Mouse (Mus musculus) layer of hippocampus, adult 11-12 months (tissue): ENCODE data around the gene Ccsap.

Experiments used
- DNase-seq: peaks from one replicate; pipeline ENCODE4 v3.0.0; 2022; ENCODE audit warnings: low spot score

The Ccsap gene

DNA sequence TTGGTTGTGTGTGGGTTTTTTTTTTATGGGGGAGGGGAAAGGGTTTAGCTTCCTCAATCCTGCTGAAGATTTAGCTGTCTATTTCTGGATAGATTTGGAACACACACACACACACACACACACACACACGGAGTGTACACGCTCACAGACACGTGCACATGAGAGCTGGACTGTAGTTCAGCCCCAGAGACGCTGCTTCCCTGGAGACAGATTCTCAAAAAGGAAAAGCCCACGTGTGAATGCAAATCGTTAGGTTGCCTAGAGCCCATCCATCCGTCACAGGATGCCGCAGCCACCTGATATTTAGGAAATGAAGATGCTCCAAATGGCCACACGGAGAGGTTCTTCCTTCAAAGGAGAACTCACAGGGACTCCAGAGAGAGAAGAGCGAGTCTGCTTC lies 20.3 kb upstream of the Ccsap start:
- peak; percentile 68 for DNase-seq

DNA sequence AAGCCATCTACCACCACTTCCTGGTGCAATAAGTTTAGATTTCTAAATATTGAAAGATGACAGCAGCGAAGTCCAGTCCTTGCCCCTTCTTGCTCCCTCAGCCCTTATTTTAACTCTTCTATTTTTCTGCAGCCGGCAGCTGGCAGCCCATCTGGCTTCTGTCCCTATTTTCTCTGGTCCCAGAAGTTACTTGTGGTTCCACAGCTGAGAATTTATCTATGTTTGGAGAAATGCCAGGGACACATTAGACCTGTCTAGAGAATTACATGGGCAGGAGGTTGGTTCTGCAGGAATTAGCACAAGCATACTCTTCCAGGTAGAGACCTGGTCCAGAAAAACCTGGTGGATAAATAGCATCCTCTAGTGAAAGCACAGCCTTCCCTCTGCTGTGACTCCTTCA lies 17.9 kb upstream of the Ccsap start:
- DNase-seq, result no peak

DNA sequence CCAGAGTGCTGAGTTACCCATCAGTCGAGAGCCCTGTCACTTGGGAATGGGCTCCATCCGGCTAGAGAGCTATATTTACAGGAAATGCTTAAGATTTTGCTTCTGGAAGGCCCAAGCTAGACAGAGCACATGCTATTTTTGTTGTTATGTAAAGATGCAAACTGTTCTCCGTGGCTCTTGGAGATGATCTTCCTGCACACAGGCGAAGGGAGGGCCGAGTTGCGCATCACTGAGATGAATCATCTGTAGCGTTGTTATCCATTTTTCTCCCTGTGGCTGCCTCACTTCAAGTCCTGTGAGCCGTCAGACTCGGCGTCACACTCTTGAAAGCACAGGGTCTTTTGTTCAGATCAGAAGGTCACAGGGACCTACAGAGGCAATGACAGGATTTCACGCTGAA lies 14.3 kb upstream of the Ccsap start:
- DNase-seq, result peak; percentile 36

DNA sequence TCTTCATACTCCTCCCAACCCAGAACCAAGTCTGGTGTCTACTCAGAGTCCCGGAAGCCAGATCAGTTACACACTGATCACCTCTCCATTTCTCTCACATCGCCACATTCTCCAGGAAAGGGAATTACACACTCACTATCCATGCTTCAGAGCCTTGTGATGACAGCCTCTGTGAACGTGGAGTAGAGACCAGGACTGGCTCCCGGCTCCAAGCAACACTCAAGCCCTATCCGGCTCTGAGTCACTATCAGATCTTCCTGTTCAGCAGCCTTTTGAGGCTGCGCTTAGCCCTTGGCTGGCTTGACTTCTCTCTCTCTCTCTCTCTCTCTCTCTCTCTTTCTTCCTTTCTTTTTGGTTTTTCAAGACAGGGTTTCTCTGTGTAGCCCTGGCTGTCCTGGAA lies 13.4 kb upstream of the Ccsap start:
- DNase-seq, result no peak

DNA sequence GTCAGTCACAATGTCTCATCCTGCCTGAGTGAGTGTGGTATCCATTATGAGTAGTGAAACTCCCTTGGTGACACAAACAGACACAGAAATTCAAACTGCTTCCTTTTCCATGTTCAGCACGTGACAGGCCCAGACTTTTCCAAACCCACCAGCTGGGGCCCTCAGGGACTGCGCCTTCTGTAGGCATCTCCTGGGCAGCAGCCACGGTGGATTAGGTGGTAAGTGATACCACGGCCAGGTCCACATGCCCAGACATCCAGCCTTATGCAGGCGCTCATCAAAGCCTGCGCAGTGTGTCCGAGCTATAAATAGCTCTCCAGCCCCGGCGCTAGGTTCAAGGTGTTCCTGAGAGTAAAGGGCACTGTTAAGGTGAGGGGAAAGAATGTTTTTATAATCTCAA lies 12.0 kb upstream of the Ccsap start:
- no peak for DNase-seq

DNA sequence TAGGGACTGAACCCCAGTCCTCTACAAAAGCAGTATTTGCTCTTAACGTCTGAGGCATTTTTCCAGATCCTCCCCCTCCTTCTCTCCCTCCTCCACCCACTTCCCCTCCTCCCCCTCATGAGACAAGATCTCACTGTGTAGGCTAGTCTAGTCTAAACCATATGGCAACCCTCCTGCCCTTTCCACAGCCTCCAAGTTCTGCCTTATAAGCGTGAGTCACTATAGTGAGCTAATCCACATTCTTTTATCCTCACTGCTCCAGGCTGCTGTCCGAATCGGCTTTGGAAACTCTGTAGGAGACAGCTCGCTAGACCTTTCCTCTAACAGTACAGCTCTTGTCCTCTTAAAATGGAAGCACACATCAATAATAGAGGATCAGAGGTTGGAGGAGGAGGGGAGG lies 7.0 kb upstream of the Ccsap start:
- DNase-seq, result no peak

DNA sequence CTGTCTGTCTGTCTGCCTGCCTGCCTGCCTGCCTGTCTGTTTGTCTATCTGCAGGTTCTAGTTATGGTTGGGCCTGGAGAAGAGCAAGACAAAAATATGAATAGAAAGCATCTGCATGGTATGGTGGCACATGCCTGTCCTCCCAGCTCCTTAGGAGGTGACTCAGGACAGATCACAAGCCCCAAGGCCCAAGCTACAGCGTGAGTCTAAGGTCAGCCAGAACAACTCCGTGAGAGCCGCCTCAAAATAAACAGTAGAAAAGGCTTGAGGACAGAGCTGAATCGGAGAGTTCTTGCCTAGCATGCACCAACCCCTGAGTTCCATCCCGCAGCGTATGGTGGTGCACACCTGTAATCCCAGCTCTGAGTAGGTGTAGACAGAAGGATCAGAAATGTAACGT lies 5.8 kb upstream of the Ccsap start:
- DNase-seq, result no peak

DNA sequence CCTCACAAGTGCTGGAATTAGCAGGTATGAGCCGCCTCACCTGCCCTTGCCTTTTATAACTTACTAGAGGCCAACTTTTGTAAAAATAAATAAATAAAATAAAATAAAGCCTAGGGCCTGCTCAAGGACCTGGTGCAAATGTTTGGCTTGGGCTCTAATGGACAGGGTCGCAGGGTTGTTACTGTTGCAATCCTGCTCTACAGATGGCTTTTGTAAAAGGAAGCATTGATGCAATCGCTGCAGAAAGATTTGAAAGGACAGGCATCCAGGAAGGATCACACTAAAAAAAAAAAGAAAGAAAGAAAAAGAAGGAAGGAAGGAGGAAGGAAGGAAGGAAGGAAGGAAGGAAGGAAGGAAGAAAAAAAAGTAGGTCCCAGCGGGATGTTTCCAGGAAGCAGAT lies 377 bp upstream of the Ccsap start:
- DNase-seq, result no peak

DNA sequence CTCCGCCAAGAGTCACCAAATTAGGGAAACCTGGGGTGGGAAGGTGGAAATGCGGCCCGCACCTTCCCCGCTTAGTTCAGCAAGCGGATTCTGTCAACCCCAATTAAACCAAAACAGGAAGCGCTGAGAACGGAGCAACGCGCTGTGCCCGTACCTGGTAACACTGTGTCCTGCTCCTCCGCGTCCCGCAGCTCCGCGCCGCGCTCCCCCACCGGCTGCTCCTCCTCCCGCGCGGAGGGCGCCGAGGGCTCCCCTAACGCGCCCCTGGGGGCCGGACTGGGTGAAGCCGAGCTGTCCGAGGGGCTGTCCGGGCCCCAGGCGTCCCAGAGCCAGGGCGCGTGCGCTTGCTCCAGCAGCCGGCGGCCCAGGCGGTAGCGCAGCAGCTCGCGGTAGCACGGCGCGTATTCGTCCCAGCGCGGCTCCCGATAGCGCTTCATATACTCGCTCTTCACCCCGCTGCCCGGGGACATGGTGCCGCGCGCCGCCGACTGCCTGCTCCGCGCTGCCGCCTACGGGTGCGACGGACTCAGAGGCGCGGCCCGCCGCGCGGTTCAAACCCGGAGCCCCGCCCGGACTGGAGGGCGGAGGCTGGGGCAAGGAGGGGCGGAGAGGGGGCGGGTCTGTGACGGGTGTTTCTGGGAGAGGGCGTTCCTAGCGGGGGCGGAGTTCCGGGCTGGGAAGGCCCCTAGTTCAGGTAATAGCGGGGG lies 915 bp downstream of the Ccsap start:
- peak; percentile 91 for DNase-seq

DNA sequence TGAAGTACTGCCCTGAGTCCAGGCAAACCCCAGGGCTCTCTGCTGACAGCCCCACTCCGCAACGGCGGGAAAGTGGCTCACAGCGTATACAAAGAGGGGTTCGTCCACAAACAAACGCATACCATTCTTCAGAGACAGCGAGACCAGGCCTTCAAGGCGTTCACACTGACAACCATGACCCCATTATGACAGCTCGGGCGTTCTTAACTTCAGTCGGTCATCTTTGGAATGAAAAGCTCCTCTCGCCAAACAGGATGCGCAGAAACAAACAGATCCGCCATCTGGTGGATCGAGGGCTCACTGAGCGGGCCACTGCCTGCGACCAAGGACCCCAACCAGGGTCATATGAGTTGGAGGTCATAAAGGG lies 1.5 kb downstream of the Ccsap start:
- DNase-seq, result no peak

DNA sequence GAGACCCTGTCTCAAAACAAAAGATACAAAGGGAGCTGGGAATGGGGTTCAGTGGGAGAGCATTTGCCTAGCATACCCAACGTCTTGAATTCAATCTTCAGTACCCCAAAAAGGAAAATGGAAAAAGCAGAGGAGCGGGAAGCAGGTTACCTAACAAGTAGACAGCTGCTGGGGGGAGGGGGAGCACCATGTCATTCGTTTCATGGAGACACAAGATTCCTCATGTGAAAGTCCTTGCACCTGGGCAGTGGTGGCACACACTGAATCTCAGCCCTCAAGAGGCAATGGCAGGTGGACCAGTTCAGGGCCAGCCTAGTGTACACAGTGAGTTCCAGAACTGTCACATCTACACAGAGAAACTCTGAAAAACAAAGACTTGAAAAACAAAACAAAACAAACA lies 2.6 kb downstream of the Ccsap start:
- no peak for DNase-seq

DNA sequence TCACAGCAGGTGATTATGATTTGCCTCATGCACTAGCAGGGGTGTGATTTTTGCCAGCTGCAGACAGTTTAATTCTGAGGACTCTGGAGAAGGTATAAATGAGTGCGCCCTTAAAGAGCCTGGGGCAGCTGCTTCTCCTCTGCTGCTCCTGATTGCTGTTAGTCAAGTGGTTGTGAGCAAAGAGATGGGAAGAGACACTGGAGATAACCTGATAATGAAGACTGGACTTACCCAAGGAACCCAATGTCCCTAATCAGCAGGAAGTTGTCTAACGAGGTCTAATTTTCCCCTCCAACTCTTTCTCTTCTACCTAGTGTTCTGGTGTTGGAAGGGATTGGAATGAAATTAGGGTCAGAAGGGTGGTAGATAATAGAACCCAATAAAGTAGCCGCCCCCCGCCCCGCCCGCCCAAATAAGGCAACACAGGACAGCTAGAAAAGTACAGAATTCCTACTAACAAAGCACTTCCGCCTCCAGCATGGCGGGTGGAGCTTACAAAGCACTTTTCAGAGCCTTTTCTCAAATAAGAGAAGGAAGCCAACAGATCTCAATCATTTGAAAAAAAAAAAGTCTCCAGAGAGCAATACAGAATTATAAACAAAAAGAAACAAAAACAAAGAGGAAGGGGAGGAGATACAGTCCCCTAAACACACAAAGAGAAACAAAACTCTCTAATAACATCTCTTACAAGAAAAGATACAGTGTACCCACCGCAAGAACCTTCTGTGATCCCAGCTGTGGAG lies 5.1 kb downstream of the Ccsap start:
- DNase-seq, result no peak

DNA sequence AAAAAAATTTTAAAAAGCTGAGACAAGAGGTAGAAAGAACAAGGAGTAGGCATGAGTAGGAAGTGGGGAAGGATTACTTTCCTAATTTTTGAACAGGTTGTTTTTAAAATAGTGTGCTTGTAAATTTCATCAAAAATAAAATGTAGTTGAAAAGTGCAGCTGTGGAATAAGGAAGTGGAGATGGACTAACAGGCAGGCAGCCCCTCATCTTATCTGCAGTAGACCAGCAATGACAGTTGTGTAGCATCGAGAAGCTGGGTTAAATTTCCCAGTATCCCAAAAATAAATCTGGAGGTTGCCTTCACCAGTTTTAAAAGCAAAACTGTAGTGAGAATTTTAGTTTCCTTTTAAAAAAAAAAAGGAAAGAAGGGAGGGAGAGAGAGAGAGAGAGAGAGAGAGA lies 5.8 kb downstream of the Ccsap start:
- DNase-seq, result no peak

DNA sequence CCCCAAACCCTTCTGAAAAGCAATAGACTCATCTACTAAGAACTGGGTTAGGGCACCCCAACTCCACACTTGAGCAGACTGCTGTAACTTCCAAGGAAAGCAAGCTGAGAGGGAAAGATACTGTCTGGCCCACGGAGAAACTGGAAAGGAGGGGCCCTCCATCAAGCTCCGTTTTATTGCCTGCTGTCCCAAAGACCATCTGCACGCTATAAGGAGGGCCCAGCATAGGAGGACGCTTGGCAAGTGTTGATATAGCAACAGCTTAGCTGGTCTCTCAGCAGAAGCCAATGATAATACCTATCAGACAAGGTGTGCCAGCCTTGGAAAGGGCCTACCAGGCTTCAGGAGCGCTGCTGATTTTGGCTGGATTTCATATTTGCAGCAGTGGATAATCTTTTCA lies 8.4 kb downstream of the Ccsap start:
- DNase-seq, result no peak

DNA sequence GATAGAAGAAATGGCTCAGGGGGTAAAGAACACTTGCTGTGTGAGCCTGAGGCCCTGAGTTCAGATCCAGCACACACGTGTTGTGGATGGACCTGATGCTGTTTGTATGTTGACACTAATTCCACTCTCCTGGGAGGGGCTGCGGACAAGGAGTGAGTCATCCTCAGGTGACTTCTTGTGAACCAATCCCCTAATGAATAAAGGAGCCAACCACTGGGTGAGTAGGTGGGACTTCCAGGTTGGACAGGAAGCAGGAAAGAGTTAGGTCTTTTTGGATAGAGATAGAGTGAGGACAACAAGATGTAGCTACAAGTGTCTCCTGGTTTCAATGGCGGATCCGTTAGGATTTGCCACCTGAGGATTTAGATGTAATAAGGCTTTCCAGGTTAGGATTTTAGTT lies 10.7 kb downstream of the Ccsap start:
- DNase-seq, result no peak

DNA sequence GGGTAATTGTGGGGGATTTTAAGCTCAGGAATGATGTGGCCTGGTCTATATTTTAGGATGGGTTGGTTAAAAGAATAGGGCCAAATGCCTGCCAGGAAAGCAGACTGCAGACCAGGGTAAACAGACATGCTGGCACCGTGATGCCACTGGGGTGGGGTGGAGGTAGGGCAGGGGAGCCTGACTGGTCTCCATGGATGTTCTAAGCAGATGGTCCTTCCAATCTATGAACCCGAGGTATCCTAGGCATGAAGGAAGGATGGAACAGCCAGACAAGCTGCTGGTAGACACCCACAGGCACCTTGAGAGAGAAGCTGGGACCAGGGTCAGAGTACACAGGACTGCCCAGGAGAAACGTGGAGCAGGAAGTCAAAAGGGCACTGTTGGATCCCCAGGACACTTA lies 12.5 kb downstream of the Ccsap start:
- DNase-seq, result no peak

DNA sequence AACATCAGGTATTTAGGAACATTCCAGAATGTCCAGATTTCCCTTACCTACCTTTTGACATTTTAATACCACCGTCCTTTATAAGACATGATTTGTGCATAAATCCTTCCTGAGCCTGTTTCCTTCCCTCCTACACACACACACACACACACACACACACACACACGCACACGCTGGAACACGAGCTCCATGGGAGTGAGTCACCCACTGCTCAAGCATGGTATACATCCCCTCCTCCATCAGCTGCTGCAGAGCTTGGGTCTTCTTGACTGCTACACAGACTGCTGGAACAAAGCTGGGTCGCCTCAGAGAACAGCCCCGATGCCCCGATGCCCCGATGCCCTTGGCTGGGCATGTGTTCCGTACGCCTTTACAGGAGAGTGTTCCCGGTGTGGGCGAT lies 13.5 kb downstream of the Ccsap start:
- DNase-seq, result no peak

DNA sequence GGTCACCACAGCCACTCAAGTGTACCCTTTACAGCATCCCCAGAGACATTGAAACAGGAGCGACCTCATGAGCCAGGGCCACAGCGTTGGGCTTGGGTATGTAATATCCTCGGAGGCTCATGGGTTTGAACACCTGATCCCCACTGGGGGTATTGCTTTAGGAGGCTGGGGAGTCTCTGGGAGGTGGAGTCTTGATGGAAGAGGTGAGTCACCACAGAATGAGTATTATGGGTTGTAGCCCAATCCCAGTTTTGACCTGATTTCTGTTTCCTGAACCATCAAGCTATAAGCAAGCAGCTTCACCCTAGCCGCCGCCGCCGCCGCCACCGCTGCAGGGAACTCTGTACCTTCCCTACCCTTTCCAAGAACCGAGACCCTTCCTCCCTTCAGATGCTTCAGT lies 14.0 kb downstream of the Ccsap start:
- no peak for DNase-seq

DNA sequence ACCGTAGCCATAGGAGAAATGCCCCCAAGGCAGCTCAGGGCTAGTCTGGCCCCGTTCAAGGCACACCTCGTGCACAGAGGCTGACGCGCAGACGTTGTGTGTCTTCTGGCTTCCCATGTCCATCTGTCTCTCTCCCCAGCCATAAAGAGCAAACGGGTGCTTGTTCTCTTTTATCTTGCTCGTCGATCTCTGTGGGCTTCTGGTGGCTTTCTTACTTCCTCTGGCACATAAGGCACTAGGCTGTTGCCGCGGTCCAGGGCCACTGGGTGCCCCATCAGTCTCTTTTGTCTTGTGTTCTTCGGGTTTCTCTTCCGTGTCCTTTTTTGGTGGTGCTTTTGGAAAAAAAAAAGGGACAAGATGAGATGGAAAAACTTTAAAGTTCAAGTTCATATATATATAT lies 14.9 kb downstream of the Ccsap start:
- DNase-seq, result no peak

DNA sequence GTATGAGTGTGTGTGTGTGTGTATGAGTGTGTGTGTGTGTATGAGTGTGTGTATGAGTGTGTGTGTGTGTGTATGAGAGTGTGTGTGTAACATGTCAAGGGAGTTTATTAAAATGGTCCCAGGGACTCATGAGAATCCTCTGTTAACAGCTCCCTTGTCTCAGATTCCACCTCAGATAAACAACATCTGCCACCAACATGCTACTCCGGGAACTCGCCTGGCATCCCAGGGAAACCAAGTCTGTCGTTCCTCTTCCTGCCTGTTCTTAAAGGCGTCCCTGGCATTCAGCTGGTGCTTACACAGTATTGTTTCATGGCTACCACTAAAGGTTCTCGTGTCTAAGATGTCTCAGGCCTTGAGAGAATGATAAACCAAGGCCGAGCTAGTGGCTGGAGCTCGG lies 15.7 kb downstream of the Ccsap start:
- no peak for DNase-seq

DNA sequence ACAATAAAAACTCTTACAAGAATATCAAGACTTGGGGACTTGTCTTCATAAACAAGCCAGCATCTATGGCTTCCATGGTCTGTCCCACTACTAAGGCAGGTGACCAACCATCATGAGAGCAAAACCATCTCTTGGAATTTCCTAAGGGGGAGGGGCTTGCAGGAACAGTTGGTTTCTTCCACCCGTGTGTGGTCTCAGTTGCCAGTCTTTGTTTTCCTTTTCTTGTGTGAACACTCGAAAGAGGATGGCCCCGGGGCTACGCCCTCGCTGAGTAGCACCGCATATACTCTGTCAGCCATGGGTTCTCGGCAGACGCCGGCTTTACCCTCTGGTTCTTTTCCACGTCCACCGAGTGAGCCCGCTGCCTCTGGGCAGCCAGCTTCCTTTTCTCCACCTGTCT lies 17.9 kb downstream of the Ccsap start:
- DNase-seq, result no peak

DNA sequence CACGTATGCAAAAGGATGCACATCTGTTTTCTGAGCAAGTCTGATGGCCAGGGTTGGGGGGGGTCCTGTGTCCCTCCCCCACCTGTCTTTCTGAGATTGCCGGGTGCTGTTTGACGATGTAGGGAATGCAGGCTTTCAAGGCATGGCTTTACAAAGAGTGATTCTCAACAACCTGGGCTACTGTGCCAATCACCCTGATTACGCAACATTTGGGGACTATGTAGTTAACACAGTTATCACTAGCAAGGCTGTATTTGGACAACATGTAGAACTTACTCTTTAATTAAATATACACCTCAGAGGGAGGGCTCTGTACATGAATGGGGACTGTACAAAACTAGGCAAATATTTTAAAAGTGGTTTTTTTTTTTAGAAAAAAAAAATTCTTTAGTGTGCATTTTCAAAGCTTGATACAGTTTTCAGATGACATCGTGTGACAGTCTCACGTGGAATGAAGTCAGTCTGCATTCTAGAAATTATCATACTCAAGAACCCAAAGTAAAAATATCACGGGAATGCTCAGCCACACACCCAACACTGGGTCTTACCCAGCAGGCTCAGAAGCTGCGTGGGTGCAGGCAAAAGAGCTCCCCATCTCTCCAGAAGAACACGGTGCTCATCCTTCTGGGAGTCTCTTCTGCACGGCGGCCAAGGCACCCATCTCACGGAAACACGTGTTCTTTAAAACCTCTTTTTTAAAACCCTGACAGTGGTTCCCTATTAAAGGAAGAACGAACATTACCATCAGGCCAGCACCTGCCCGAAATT lies 19.2 kb downstream of the Ccsap start:
- peak; percentile 76 for DNase-seq

DNA sequence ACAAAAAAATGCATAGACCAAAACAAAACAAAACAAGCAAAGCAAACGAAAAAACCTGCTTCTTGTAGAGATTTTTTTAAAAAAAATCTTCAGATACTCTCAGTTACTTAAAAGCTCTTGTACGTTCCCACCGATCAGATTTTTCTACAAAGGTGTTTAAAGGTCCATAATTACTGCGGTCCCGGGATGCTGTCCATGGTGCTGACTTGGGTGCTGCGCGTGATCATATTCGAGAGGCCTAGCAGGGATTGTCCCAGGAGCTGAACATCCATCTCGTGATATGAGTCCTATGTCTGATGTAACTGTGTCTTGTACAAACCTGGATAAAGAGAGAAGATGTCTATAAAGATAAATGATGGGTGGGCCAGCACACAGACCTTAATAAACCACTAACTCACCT lies 21.5 kb downstream of the Ccsap start:
- DNase-seq, result no peak
